Mouse (Mus musculus) stomach, postnatal 0 days (tissue): ENCODE data around the gene Rnf19b. TPM values are rescaled to one million over a fixed set of nuclear protein-coding genes. Genes with fewer than 3 reads are reported as not detected.

Experiments used
- ATAC-seq: fragments of 200-750 bp; cut with Nextera tagmentation; 2 replicates; pipeline ENCODE4 v1.8.0; 2017; ENCODE audit not compliant: low FRiP score, low TSS enrichment
- DNase-seq: peaks from one replicate; pipeline ENCODE4 v3.0.0-alpha.2; 2016; ENCODE audit warnings: low spot score
- H3K27ac ChIP-seq: fragments of 300-500 bp; sonication (generic); replicated peaks from 2 replicates; pipeline ENCODE4 v1.5.1; 2014; ENCODE audit warnings: mild to moderate bottlenecking, control low read depth
- H3K27me3 ChIP-seq: fragments of 300-500 bp; sonication (generic); 2 replicates; pipeline ENCODE4 v1.6.1; 2014; ENCODE audit warnings: low read length; ENCODE audit not compliant: control insufficient read depth, insufficient read depth
- H3K36me3 ChIP-seq: fragments of 300-500 bp; sonication (generic); 2 replicates; pipeline ENCODE4 v1.6.1; 2014; ENCODE audit warnings: low read length, mixed read lengths; ENCODE audit not compliant: control insufficient read depth, insufficient read depth
- H3K4me1 ChIP-seq: fragments of 300-500 bp; sonication (generic); replicated peaks from 2 replicates; pipeline ENCODE4 v1.6.1; 2014; ENCODE audit warnings: antibody characterized with exemption; ENCODE audit not compliant: control insufficient read depth, insufficient read depth
- H3K4me2 ChIP-seq: fragments of 300-500 bp; sonication (generic); replicated peaks from 2 replicates; pipeline ENCODE4 v1.6.1; 2014; ENCODE audit warnings: low read depth, mild to moderate bottlenecking, control low read depth, moderate library complexity
- H3K4me3 ChIP-seq: fragments of 300-500 bp; sonication (generic); 2 replicates; pipeline ENCODE4 v1.5.1; 2014; ENCODE audit warnings: low read depth, low read length, control low read depth
- H3K9ac ChIP-seq: fragments of 300-500 bp; sonication (generic); 2 replicates; pipeline ENCODE4 v1.6.1; 2014; ENCODE audit warnings: mild to moderate bottlenecking, low read length, control low read depth, mixed read lengths
- H3K9me3 ChIP-seq: fragments of 300-500 bp; sonication (generic); 2 replicates; pipeline ENCODE4 v1.6.1; 2016; ENCODE audit warnings: low read length; ENCODE audit not compliant: control insufficient read depth
- CTCF ChIP-seq: IDR thresholded peaks from 2 replicates; pipeline ENCODE4 v1.5.1; 2016; ENCODE audit warnings: antibody characterized with exemption, low read depth, mild to moderate bottlenecking, moderate library complexity
- EP300 ChIP-seq: optimal IDR thresholded peaks from 2 replicates; pipeline ENCODE3; 2016; ENCODE audit warnings: antibody characterized with exemption
- WGBS: fragments of 180-500 bp; shearing (Covaris S2); extraction: QIAGEN DNeasy Blood & Tissue Kit; methylation state at CpG from one replicate; pipeline ENCODE4 v1.1.7; 2014; 5-methylcytosine and 5-hydroxymethylcytosine counted together
- polyA plus RNA-seq: library from polyadenylated mRNA; unstranded; fragments of >200 nt; fragmentation: Nextera tagmentation; extraction: Ambion mirVana; gene quantifications from 2 replicates; pipeline ENCODE4 v1.2.1, GENCODE M21; 2015

Rnf19b gene
- polyA plus RNA-seq, 1 experiment from 2014 or later: 7.0 TPM

GRCm38 (mm10) chr4:129059125-129059551 is 1.1 kb downstream of the Rnf19b start:
- Histone ChIP-seq H3K4me1 (0 out of 2 replicates have a peak, but pooled peaks cover 2% of the 10 kb centered on the region), H3K27ac (no peak overlapping the region; the same call in 1 of the 2 replicates), H3K9me3 (no peaks in the 10 kb centered on the region), H3K27me3 (no peaks in the 10 kb centered on the region), H3K9ac (peak overlapping the region; percentile 93), H3K4me3 (peak overlapping the region; percentile 84), H3K4me2 (peak overlapping the region; percentile 100), H3K36me3 (no peaks in the 10 kb centered on the region)
- DNase-seq (peak; percentile 49), ATAC-seq (no peak)
- no peak for TF ChIP-seq EP300
- no peak for TF ChIP-seq CTCF
- WGBS: 4% methylated on average over 13 of the region's 13 CpGs

DNA sequence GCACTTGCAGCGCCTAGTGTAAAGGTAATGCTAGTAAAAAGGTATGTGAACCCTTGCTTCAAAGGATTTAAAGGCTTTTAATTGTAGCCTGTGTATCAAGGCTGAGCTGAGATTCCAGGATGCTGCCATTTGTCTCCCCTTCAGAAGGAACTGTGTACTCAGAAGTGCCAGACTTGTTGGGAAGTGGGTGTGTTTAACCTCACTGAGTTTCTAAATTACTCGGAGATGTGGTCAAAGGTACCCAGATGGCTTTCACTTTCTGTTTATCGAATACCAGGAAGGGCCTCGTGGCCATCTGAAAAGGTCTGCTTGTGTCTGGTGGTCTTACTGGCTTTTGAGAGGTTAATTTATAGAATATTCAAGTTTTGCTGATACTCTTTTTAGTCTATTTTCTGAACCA is 1.9 kb downstream of the Rnf19b start:
- TF ChIP-seq EP300 (no peak), CTCF (no peak)
- H3K4me2 ChIP-seq: peak overlapping the region; percentile 100
- no peak overlapping the region for H3K27ac ChIP-seq
- H3K4me3 ChIP-seq: peak overlapping the region; percentile 84; the same call in 1 of the 2 replicates
- no peak for ATAC-seq
- WGBS: 32% methylated on average over 4 of the region's 4 CpGs
- no peaks in the 10 kb centered on the region for H3K36me3 ChIP-seq
- no peaks in the 10 kb centered on the region for H3K9me3 ChIP-seq
- H3K4me1 ChIP-seq: 0 out of 2 replicates have a peak, but pooled peaks cover 2% of the 10 kb centered on the region
- DNase-seq: no peak
- peak overlapping the region; percentile 93 for H3K9ac ChIP-seq
- H3K27me3 ChIP-seq: no peaks in the 10 kb centered on the region

DNA sequence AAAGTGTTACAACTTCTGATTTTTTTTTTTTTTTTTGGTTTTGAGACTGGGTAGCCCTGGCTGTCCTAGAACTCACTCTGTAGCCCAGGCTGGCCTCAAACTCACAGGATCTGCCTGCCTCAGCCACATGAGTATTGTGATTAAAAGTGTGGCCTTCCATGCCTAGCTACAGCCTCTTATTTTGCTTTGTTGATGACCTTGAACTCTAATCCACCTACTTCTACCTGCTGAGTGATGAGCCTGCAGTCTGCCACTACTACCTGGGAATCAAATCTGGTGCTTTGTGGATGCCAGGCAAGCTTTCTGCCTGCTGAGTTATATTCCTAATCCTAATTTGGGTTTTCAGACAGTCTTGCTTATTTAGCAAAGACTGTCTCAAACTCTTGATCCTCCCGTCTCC is 3.4 kb downstream of the Rnf19b start:
- Histone ChIP-seq H3K27ac (no peak overlapping the region), H3K9ac (no peak overlapping the region), H3K4me1 (0 out of 2 replicates have a peak, but pooled peaks cover 2% of the 10 kb centered on the region), H3K4me2 (no peak overlapping the region), H3K36me3 (no peaks in the 10 kb centered on the region), H3K4me3 (no peak overlapping the region), H3K9me3 (no peaks in the 10 kb centered on the region), H3K27me3 (no peaks in the 10 kb centered on the region)
- TF ChIP-seq CTCF (no peak), EP300 (no peak)
- DNase-seq: no peak
- 93% methylated on average over 1 of the region's 1 CpGs for WGBS
- ATAC-seq: no peak

GRCm38 (mm10) chr4:129062281-129063075 is 4.4 kb downstream of the Rnf19b start:
- WGBS: 63% methylated on average over 3 of the region's 3 CpGs
- ATAC-seq (no peak), DNase-seq (no peak)
- Histone ChIP-seq H3K27me3 (no peaks in the 10 kb centered on the region), H3K9ac (no peak overlapping the region), H3K9me3 (no peaks in the 10 kb centered on the region), H3K4me2 (no peak overlapping the region), H3K4me1 (0 out of 2 replicates have a peak, but pooled peaks cover 2% of the 10 kb centered on the region), H3K36me3 (no peaks in the 10 kb centered on the region), H3K27ac (no peak overlapping the region), H3K4me3 (no peak overlapping the region)
- TF ChIP-seq CTCF (peak; percentile 34), EP300 (no peak)

DNA sequence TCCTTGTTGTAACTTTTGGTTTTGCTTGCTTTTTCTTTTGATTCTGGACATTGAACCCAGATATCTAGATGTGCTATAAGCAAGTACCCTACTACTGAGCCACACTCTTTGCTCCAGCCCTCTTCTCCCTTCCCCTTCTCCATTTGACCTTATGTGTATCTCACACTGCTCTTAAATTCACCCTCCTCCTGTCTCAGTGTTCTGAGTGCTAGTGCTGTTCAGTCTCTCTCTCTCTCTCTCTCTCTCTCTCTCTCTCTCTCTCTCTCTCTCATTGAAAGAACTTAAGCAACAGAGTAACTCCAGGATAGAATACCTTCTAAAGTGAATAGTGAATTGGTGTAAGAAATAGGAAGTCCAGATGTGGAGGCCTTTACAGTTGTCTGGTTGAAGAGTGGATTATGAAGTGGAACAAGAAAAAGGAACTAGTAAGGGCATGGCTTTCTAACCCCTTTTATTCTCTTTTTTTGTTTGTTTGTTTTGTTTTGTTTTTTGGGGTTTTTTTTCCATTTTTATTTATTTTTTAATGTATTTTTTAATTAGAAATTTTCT is 7.7 kb downstream of the Rnf19b start:
- no peak overlapping the region for H3K27ac ChIP-seq
- no peak for ATAC-seq
- no peak for TF ChIP-seq EP300
- TF ChIP-seq CTCF: no peak

More for the DNA sequence above, 7.7 kb downstream of the Rnf19b start:
- H3K9ac ChIP-seq: no peak overlapping the region
- no peak overlapping the region for H3K4me2 ChIP-seq
- DNase-seq: no peak
- H3K27me3 ChIP-seq: no peaks in the 10 kb centered on the region
- no peak overlapping the region for H3K4me3 ChIP-seq
- no peaks in the 10 kb centered on the region for H3K4me1 ChIP-seq
- H3K9me3 ChIP-seq: no peaks in the 10 kb centered on the region
- H3K36me3 ChIP-seq: no peaks in the 10 kb centered on the region
